Mouse (Mus musculus): ENCODE results near the gene Clca3a1.
A peak's percentile ranks its signal among the peaks of the same experiment; 100 is the strongest.

Clca3a1 gene

GRCm38 (mm10) chr3:144719088-144719900 is 41.5 kb downstream of the Clca3a1 start:
- peak in 1 of 2 experiments; percentile 36 for DNase-seq (ENCODE audit: low spot score in 2 of 2)

DNA sequence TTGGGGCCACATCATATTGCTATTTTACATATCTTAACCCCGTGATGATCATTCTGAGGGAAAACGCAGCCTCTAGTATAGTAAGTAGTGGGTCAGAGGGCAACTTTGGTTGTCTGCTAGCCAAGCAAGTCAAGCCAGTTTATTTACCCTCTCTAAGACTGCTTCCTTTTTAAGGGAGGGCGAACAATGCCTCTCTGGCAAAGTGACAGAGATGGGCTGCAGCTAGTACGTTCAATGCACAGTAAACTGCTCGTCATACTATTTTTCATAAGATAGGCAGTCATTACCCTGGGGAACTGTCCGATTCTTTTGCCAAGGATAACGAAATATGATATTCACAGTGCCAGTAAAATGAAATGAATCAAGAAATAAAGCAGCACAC is 42.1 kb downstream of the Clca3a1 start:
- DNase-seq (ENCODE audit: low spot score in 2 of 2): no peak

GRCm38 (mm10) chr3:144717835-144718234 is 42.9 kb downstream of the Clca3a1 start:
- DNase-seq (ENCODE audit: low spot score in 2 of 2): no peak

DNA sequence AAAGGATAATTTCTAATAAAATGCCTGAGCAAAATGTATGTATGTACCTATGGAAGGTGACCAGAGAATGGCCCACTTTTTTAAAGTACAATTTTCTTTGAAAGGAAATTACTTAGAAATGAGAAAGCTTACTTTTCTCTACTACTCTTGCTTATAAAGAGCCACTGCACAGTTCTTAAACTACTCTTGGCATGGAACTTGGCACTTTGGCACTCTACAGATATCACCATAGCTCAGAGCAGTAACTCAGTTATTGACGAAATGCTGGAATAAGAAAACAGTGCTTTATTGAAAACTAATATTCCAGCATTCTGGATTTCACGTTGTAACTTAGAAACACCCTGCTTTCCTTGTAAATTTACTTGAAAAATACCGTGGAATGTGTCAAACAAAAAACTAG is 43.7 kb downstream of the Clca3a1 start:
- no peak for DNase-seq (ENCODE audit: low spot score in 2 of 2)

DNA sequence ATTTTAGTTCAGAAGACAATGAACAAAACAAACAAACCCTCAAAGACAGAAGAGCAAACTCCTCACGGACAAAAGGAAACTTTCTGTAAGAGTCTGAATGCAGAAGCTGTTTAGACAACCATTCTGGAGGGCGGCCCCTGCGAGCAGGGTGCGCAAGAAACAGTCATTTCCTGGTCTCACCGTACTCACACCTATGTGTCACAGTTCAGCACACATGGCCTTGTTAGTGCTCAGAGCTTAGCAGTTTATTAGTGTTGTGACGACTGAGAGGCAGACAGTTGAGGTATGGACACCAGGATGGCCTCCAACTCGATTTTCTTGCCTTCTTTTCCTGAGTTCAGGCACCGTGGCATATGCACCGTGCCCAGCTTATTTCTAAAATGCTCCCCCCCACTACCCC is 44.9 kb downstream of the Clca3a1 start:
- no peak for DNase-seq (ENCODE audit: low spot score in 2 of 2)

DNA sequence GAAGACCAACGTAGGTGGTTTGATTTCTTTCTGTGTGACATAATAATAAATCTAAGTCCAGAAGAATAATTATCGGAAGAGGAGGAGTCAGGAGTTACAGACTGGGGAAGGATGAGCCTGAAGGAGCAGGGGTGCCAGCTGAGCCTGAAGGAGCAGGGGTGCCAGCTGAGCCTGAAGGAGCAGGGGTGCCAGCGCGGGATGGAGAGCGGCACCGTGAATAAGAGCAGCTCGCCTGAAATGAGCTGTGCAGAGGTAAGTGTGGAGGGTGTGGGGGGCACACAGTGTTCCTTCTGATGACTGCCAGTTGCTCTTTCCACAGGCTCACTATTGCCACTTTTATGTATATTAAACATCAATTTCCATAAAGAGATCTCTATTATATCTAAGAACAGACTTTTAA is 45.7 kb downstream of the Clca3a1 start:
- DNase-seq (ENCODE audit: low spot score in 2 of 2): no peak

DNA sequence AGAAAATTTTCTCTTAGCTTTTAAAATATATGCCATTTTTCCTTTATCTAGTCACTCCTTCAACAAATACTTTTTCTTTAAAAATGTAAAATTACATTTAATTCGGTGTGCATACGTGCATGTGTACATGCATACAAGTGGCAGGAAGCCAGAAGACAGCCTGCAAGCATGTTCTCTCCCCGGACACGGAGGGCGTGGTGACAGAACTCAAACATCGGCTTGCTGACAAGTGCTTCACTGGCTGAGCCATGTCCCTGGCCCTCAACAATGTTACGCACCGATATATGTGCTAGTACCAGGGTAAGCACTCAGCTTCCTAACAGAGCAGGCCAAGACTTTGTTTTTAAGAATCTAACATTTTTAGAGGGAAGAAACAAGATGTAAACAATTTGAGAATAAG is 46.2 kb downstream of the Clca3a1 start:
- DNase-seq (ENCODE audit: low spot score in 2 of 2): no peak

- DNase-seq (ENCODE audit: low spot score in 2 of 2): no peak
Observed at GRCm38 (mm10) chr3:144714126-144714525, 46.7 kb downstream of the Clca3a1 start.

GRCm38 (mm10) chr3:144711607-144712206 is 49.1 kb downstream of the Clca3a1 start:
- DNase-seq (ENCODE audit: low spot score in 2 of 2): no peak

DNA sequence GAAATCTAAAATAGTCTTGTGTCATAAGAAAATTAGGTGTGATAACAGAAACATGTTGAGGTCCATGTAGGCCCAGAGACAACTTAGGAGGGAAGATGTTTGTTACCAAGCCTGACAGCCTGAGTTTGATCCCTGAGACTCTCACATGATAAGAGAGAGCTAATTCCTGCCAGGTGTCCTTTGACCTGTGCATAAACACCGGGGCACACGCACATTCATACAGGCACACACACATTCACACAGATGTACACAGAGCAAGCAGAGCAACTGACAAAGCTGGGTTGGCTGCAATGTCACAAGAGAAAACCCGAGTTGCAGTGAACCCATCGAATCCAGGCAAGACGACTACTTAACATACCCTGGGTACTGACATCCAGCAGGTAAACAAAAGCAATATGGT is 52.2 kb downstream of the Clca3a1 start:
- DNase-seq (ENCODE audit: low spot score in 2 of 2): no peak

DNA sequence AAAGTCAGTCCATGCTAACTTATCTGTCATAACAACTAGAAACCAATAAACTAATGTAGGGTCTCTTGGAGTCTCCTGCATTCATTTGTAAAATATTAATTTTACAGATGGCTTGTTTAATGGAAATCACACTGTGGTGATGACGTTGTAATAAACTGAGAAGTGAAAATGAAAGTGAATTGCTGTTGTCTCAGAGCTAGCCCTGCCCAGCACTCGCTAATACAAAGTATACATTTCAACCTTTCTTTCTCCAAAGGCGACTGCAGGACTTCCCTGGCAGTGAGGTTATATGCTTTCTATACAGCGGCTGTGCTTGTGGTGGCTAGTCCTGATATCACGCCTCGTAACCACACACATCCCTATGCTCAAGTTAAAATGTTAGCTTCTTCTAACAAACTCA is 56.8 kb downstream of the Clca3a1 start:
- no peak for DNase-seq (ENCODE audit: low spot score in 2 of 2)

DNA sequence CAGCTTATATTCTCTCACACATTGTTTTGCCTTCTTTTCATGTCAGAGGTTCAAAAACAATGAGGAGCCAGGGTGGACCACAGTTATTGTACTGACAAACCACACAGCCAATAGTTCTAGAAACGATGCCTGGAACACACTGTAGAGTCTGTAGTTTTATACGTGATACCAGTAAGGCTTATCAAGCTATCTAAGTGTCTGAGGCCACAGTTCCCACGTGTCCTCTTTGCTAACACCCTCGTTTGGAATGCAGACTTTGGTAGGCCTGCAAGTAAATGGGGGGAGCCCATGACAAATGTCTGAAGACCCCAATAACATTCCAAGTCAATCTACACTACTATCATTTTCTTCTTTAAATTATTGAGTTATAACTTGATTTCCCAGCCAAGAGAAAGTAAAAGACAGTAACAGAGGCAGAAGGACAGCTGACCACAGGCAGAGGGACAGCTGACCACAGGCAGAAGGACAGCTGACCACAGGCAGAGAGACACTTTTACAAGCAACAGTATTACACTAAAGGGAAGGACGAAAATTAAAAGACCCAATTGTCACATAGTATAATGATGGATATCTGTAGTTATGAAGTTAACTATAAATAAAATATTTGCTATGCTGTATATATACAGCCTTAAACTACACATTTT is 61.9 kb downstream of the Clca3a1 start:
- DNase-seq (ENCODE audit: low spot score in 2 of 2): no peak

DNA sequence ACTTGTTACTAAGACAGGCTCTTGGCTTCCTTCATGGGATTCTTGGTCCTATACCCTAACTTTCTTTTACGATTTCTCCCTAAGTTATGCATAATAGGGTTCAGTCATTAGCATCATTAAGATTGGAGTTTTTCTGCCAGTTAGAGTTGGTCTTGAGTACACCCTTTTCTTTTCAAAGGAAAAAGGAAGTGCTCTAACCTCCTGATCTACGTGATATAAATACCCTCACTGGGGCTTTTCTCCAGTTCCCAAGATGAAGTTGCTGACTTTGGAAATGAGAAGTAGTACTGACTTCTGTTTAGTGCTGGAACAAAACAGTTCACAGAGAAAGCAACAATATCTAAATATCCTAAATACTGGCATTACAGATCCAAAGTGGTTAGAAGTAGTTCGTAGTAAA is 62.8 kb downstream of the Clca3a1 start:
- DNase-seq (ENCODE audit: low spot score in 2 of 2): no peak

DNA sequence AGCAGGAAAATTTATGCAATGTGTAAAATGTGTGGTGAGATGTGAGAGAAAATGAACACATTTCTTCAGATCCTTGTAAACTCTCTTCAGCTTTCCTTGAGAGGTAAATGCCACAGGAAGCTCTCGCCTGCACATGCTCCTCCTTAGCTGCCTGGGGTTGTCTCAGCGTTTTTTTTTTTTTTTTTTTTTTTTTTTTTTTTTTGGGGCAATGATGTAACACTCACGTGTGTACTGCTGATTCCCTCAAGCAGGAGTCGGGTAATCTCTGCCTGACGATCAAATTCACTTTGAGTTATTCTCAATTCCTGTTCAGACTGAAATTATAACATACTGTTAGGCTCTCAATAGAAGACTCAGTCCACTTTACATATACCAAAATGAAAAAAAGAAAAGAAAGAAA is 63.6 kb downstream of the Clca3a1 start:
- no peak for DNase-seq (ENCODE audit: low spot score in 2 of 2)

DNA sequence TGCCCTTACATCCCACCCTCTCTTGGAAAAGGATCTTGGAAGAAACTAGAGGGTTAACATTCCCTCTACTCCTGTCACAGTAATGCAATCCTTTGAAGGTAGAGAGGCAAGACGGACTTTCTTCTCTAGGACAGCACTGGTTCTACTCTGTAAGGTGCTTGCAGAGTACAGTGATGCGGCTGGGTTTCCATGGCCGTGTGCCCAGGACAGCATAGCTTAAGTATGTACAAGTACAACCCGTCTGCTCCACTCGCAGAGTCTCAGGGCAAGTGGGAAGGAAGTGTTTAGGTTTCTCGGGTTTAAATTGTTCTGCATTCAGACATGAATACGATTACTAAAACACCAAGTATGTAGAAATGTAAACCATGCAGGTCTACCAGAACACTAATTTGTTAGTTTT is 65.8 kb downstream of the Clca3a1 start:
- DNase-seq (ENCODE audit: low spot score in 2 of 2): no peak

GRCm38 (mm10) chr3:144694040-144694439 is 66.7 kb downstream of the Clca3a1 start:
- DNase-seq (ENCODE audit: low spot score in 2 of 2): no peak

DNA sequence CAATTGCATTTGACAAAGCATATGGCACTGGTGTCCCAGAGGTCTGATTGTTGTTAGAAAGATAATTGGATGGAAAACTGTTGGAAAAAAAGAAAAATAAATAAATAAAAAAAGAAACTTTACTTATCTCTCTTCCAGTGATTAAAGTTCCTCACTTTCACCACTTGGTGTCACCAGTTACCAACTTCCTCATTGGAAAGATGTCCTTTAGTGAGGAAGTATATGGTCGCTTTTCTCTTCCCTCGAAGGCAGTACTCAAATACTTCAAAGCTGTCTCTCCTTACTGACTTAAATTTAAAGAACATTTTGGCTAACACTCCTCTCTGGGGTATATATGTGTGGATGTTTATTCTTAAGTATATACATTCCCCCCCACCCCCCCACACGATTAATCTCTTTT is 68.7 kb downstream of the Clca3a1 start:
- DNase-seq (ENCODE audit: low spot score in 2 of 2): no peak

GRCm38 (mm10) chr3:144689236-144689635 is 71.5 kb downstream of the Clca3a1 start:
- no peak for DNase-seq (ENCODE audit: low spot score in 2 of 2)

DNA sequence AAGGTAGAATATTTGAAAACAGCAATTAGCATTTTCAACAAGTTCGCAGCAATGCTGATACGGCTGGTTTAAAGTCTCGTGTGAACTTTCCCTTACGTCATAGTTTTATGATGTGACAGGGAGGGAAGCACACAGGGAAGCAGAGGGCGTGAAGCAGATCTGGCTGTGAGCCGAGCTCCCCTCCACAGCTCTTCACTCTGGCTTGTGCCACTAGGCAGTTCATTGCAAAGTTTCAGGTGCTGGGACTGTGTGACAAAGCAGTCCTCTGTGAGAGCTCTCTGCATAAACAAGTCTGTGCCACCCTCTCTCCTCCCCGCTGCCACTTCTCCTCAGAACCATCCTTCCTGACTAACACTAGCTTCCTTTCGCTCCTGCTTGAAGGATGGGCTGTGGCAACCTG is 72.5 kb downstream of the Clca3a1 start:
- DNase-seq (ENCODE audit: low spot score in 2 of 2): no peak

DNA sequence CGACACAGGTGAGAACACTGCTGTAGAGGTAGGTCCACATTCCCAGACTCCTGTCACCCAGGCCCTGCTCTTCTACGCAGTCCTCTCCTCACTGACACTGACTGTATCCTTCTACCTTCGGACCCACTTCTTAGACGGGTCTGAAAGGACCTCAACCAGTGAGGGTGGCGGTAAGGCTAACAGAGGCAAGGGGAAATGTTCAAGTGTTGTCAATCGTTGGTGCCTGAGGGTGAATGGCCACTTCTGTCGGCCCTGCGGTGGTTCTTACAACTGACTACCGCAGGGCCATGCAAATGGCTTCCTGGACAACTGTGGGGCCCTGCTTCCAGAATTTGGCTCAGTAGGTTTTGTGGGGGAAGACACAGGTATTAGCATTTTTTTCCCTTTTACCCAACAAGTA is 73.2 kb downstream of the Clca3a1 start:
- DNase-seq (ENCODE audit: low spot score in 2 of 2): no peak

DNA sequence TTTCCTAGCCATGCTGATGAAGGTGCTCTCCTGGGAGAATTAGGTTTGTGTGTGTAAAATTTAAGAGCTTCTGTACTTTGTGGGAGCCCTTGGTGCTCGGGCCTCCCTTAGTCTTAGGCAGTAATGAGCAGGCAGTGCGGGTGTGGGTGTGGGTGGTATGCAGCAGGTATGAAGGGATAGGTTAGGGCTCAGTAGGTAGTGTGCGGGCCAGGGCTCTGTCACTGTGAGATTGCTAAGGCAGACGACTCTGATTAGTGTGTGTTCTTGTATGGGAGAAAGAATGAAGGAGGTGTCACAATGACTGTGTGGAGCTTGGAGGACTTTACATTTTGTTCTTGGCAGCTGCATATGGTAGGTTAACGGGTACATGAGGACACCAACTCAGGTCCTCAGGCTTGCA is 74.6 kb downstream of the Clca3a1 start:
- DNase-seq (ENCODE audit: low spot score in 2 of 2): no peak

DNA sequence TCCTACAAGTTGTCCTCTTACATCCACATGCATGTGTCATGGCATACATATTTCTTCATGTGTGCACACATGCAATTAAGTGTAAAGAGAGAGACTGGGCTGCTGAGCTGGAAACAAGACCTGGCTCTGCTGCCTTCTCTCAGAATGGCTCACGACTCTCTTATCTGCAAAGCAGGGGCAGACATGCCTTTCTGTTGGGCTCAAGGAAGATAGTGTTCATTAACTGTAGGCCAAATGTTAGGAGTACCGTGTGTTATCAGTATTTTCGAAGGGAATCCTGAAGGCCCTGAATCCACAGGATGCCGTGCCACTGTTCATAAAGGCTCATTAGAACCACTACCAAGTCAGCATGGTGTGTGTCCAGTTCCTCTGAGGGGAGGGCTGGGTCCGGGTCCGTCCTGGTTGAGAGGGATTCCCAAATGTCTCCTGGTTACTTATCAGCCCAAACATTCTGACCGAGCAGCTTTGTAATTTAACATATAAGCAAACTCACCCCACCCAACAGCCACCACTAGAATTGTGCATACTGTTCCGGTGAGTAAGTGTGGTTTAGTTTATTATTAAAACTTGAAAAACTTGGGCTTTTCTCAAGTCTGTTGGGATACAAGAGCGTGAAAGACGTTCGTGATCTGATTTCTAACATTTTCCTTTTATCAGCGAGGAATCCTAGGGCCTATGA is 77.5 kb downstream of the Clca3a1 start:
- no peak for DNase-seq (ENCODE audit: low spot score in 2 of 2)

DNA sequence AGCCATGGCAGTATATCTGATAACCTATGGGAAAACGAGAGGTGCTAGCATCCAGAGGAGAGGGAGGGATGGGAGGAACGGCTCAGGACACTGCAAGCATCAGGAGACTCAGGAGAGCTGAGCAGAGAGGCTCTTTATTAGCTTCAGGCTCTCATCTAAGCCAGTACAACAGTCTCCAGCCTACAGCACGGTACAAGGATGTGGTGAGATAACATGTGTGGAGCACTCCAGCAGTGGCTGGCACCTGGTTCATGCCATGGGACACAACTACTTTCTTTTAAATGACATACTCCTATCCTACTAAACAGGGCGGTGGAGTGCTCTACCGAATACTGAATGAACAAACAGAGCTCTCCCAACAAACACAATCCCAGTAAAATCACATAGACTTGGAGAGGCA is 79.2 kb downstream of the Clca3a1 start:
- DNase-seq (ENCODE audit: low spot score in 2 of 2): no peak

Data from frontal cortex, postnatal 25 days (tissue).